Mouse (Mus musculus): ENCODE measurements around the gene Dnah2. TPM values are rescaled to one million over a fixed set of nuclear protein-coding genes. Genes with fewer than 3 reads are reported as not detected.
"Not testable (repeated sequence)": the region's sequence is repeated elsewhere in the genome, so short reads cannot be mapped to it uniquely, and the experiment has no call there.

The Dnah2 gene
- polyA plus RNA-seq, 1 experiment from 2014 or later = 1.9 TPM

DNA sequence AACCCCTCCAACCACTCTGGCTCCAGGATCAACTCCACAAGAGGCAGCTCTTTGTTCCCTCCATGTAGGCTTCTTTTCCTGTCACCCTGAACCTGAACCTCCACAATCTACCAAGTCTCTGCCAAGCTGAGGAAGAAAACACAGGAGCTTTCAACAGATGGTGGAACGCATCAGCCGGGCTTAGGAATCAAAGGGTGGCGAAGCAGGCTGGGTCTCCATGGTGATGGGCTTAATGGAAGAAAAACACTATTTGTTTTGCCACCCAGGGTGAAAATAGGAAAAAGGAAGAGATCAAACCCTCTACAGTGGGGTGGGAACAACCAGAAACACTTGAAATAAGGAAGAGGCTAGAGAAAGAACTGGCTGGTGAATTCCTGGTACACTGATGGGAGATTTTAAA, 5.3 kb downstream of the Dnah2 start:
- 8% methylated on average over 3 of the region's 3 CpGs for WGBS
- H3K4me1 ChIP-seq = peaks cover 60% of the 10 kb centered on the region
- DNase-seq (ENCODE audit: low spot score) = peak; percentile 57
- peaks cover 8% of the 10 kb centered on the region; the same call in 1 of the 2 replicates for H3K27me3 ChIP-seq (ENCODE audit: low read depth, poor library complexity, severe bottlenecking)
- peak overlapping the region; percentile 79 for H3K27ac ChIP-seq (replicated peaks)
- no peaks in the 10 kb centered on the region for H3K9me3 ChIP-seq (replicated peaks)
- peak overlapping the region; percentile 21 for H3K4me3 ChIP-seq
- H3K36me3 ChIP-seq = no peaks in the 10 kb centered on the region

GRCm38 (mm10) chr11:69541741-69542140, 7.2 kb downstream of the Dnah2 start:
- peaks cover 45% of the 10 kb centered on the region for H3K4me1 ChIP-seq
- not testable (repeated sequence) for H3K4me3 ChIP-seq; H3K27ac ChIP-seq (replicated peaks); H3K27me3 ChIP-seq (ENCODE audit: low read depth, poor library complexity, severe bottlenecking); H3K9me3 ChIP-seq (replicated peaks); DNase-seq (ENCODE audit: low spot score); H3K36me3 ChIP-seq
- WGBS = 80% methylated on average over 2 of the region's 3 CpGs

- Histone ChIP-seq H3K36me3 (no peaks in the 10 kb centered on the region), H3K4me1 (peaks cover 35% of the 10 kb centered on the region), H3K9me3 (replicated peaks) (no peaks in the 10 kb centered on the region), H3K4me3 (no peak overlapping the region), H3K27ac (replicated peaks) (no peak overlapping the region), H3K27me3 (ENCODE audit: low read depth, poor library complexity, severe bottlenecking) (no peaks in the 10 kb centered on the region)
- 90% methylated on average over 2 of the region's 2 CpGs for WGBS
- no peak for DNase-seq (ENCODE audit: low spot score)
Observed at GRCm38 (mm10) chr11:69540700-69541099, 8.2 kb downstream of the Dnah2 start.

GRCm38 (mm10) chr11:69534990-69535389, 13.9 kb downstream of the Dnah2 start:
- DNase-seq (ENCODE audit: low spot score) = no peak
- Histone ChIP-seq H3K36me3 (no peaks in the 10 kb centered on the region), H3K4me1 (0 out of 2 replicates have a peak, but pooled peaks cover 4% of the 10 kb centered on the region), H3K27ac (replicated peaks) (no peak overlapping the region), H3K9me3 (replicated peaks) (no peaks in the 10 kb centered on the region), H3K4me3 (no peak overlapping the region), H3K27me3 (ENCODE audit: low read depth, poor library complexity, severe bottlenecking) (no peaks in the 10 kb centered on the region)
- WGBS = 80% methylated on average over 1 of the region's 1 CpGs

DNA sequence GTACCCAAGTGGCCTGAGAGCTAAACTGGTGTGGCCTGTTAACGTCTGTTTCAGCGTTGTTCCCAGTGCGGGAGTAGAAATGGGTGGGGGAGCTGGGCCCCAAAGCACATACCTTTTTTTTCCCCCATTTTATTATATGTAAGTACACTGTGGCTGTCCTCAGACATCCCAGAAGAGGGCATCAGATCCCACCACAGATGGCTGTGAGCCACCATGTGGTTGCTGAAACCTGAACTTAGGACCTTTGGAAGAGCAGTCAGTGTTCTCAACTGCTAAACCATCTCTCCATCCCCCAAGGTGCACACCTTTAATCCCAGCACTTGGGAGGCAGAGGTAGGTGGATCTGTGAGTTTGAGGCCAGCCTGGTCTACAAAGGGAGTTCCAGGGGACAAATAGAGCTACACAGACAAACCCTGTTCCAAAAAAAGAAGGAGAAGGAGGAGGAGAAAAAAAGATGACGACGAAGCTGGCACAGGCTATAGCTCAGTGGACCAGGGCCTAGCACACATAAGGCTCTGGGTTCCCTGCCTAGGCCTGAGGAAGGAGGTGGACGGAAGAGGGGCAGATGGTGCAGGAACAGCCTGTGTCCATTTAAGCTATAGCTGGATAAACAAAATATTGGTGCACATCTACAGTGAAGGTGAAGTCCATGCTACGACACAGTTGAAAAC, 16.3 kb downstream of the Dnah2 start:
- Histone ChIP-seq H3K9me3 (replicated peaks) (no peaks in the 10 kb centered on the region), H3K27me3 (ENCODE audit: low read depth, poor library complexity, severe bottlenecking) (0 out of 2 replicates have a peak, but pooled peaks cover 4% of the 10 kb centered on the region), H3K36me3 (peaks cover 5% of the 10 kb centered on the region; the same call in 1 of the 2 replicates), H3K4me1 (peaks cover 6% of the 10 kb centered on the region), H3K27ac (replicated peaks) (peak overlapping the region; percentile 33; the same call in 1 of the 2 replicates), H3K4me3 (no peak overlapping the region)
- WGBS = 88% methylated on average over 7 of the region's 7 CpGs
- no peak for DNase-seq (ENCODE audit: low spot score)

- not testable (repeated sequence) for DNase-seq (ENCODE audit: low spot score); H3K9me3 ChIP-seq (replicated peaks); H3K4me3 ChIP-seq; H3K36me3 ChIP-seq; H3K27me3 ChIP-seq (ENCODE audit: low read depth, poor library complexity, severe bottlenecking); H3K27ac ChIP-seq (replicated peaks)
- WGBS = 87% methylated on average over 6 of the region's 6 CpGs
- peaks cover 23% of the 10 kb centered on the region for H3K4me1 ChIP-seq
Observed at GRCm38 (mm10) chr11:69530755-69531154, 18.2 kb downstream of the Dnah2 start.

DNA sequence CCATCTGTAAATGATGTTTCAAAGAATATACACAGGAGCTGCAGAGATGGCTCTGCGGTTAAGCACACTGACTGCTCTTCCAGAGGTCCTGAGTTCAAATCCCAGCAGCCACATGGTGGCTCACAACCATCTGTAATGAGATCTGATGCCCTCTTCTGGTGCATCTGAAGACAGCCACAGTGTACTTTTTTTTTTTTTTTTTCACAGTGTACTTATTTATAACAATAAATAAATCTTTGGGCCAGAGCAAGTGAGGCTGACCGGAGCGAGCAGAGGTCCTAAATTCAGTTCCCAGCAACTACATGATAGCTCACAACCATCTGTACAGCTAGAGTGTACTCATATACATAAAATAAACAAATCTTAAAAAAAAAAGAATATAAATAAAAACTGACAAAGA, 18.6 kb downstream of the Dnah2 start:
- H3K36me3 ChIP-seq; H3K4me3 ChIP-seq; DNase-seq (ENCODE audit: low spot score); H3K27me3 ChIP-seq (ENCODE audit: low read depth, poor library complexity, severe bottlenecking); H3K27ac ChIP-seq (replicated peaks); H3K9me3 ChIP-seq (replicated peaks): not testable (repeated sequence)
- WGBS = 95% methylated on average over 3 of the region's 3 CpGs
- H3K4me1 ChIP-seq = peaks cover 23% of the 10 kb centered on the region

DNA sequence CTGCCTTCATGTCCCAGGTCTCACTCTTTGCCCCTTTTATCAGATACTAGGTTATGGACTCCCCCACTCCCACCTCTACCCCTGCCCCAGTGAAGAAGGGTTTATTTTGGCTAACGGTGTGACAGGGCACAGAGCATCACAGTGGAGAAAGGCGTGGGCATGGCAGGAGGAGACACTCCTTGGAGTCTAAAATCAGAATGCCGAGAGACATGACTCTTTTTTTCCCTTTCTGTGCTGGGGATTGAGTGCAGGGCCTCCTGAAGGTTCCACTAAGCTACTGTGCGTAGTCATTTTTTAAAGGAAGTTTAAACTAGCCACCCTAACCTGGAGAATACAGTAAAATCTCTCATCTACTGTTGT, 20.9 kb downstream of the Dnah2 start:
- no peak for DNase-seq (ENCODE audit: low spot score)
- WGBS = 74% methylated on average over 4 of the region's 4 CpGs
- H3K9me3 ChIP-seq (replicated peaks) = no peaks in the 10 kb centered on the region
- H3K27me3 ChIP-seq (ENCODE audit: low read depth, poor library complexity, severe bottlenecking) = 0 out of 2 replicates have a peak, but pooled peaks cover 4% of the 10 kb centered on the region
- peak overlapping the region; percentile 92 for H3K27ac ChIP-seq (replicated peaks)
- peaks cover 23% of the 10 kb centered on the region for H3K4me1 ChIP-seq
- peaks cover 5% of the 10 kb centered on the region; the same call in 1 of the 2 replicates for H3K36me3 ChIP-seq
- H3K4me3 ChIP-seq = peak overlapping the region; percentile 12; the same call in 1 of the 2 replicates

GRCm38 (mm10) chr11:69527098-69528030, 21.5 kb downstream of the Dnah2 start:
- H3K27ac ChIP-seq (replicated peaks) = peak overlapping the region; percentile 92
- 0 out of 2 replicates have a peak, but pooled peaks cover 4% of the 10 kb centered on the region for H3K27me3 ChIP-seq (ENCODE audit: low read depth, poor library complexity, severe bottlenecking)
- H3K9me3 ChIP-seq (replicated peaks) = no peaks in the 10 kb centered on the region
- 5% methylated on average over 30 of the region's 30 CpGs for WGBS
- H3K36me3 ChIP-seq = peaks cover 5% of the 10 kb centered on the region; the same call in 1 of the 2 replicates
- peak; percentile 78 for DNase-seq (ENCODE audit: low spot score)
- peaks cover 23% of the 10 kb centered on the region for H3K4me1 ChIP-seq
- peak overlapping the region; percentile 45 for H3K4me3 ChIP-seq

GRCm38 (mm10) chr11:69526631-69527030, 22.3 kb downstream of the Dnah2 start:
- H3K27ac ChIP-seq (replicated peaks) = peak overlapping the region; percentile 92
- H3K36me3 ChIP-seq = peaks cover 5% of the 10 kb centered on the region; the same call in 1 of the 2 replicates
- H3K27me3 ChIP-seq (ENCODE audit: low read depth, poor library complexity, severe bottlenecking) = 0 out of 2 replicates have a peak, but pooled peaks cover 4% of the 10 kb centered on the region
- WGBS = 47% methylated on average over 4 of the region's 4 CpGs
- peaks cover 23% of the 10 kb centered on the region for H3K4me1 ChIP-seq
- peak overlapping the region; percentile 45 for H3K4me3 ChIP-seq
- no peaks in the 10 kb centered on the region for H3K9me3 ChIP-seq (replicated peaks)
- DNase-seq (ENCODE audit: low spot score) = no peak

GRCm38 (mm10) chr11:69525661-69526060, 23.2 kb downstream of the Dnah2 start:
- H3K27me3 ChIP-seq (ENCODE audit: low read depth, poor library complexity, severe bottlenecking) = 0 out of 2 replicates have a peak, but pooled peaks cover 4% of the 10 kb centered on the region
- no peak for DNase-seq (ENCODE audit: low spot score)
- no peaks in the 10 kb centered on the region for H3K9me3 ChIP-seq (replicated peaks)
- peaks cover 5% of the 10 kb centered on the region; the same call in 1 of the 2 replicates for H3K36me3 ChIP-seq
- WGBS = 88% methylated on average over 9 of the region's 9 CpGs
- peaks cover 28% of the 10 kb centered on the region for H3K4me1 ChIP-seq
- H3K27ac ChIP-seq (replicated peaks) = no peak overlapping the region
- H3K4me3 ChIP-seq = no peak overlapping the region

GRCm38 (mm10) chr11:69523651-69524050, 25.3 kb downstream of the Dnah2 start:
- Histone ChIP-seq H3K27ac (replicated peaks) (no peak overlapping the region), H3K4me1 (peaks cover 32% of the 10 kb centered on the region), H3K36me3 (no peaks in the 10 kb centered on the region), H3K9me3 (replicated peaks) (no peaks in the 10 kb centered on the region), H3K27me3 (ENCODE audit: low read depth, poor library complexity, severe bottlenecking) (no peaks in the 10 kb centered on the region), H3K4me3 (no peak overlapping the region)
- WGBS = 93% methylated on average over 4 of the region's 4 CpGs
- no peak for DNase-seq (ENCODE audit: low spot score)
